Mouse (Mus musculus) cerebellum, adult 2 months (tissue): Measurements from ENCODE around the gene Ganc. TPM values are rescaled to one million over a fixed set of nuclear protein-coding genes. Genes with fewer than 3 reads are reported as not detected.

Experiments
- DNase-seq, 2 experiments: peaks; one replicate each; pipeline ENCODE4 v3.0.0; 2021
- H3K27ac ChIP-seq: fragments of 200-500 bp; 2 replicates; pipeline ENCODE4 v1.5.1; 2012; ENCODE audit warnings: low read length, control low read depth, inconsistent platforms; ENCODE audit not compliant: insufficient read depth
- H3K27me3 ChIP-seq: fragments of 200-500 bp; 2 replicates; pipeline ENCODE4 v1.6.1; 2012; ENCODE audit warnings: inconsistent platforms, mild to moderate bottlenecking, low read length, moderate library complexity; ENCODE audit not compliant: control insufficient read depth, insufficient read depth
- H3K4me1 ChIP-seq: fragments of 200-500 bp; 2 replicates; pipeline ENCODE4 v1.6.1; 2011; ENCODE audit warnings: low read length; ENCODE audit not compliant: control insufficient read depth, insufficient read depth
- H3K4me3 ChIP-seq: fragments of 200-500 bp; replicated peaks from 2 replicates; pipeline ENCODE3; 2011; ENCODE audit warnings: mild to moderate bottlenecking, low read depth, low read length, control low read depth; ENCODE audit not compliant: insufficient read depth
- CTCF ChIP-seq: fragments of 200-500 bp; IDR thresholded peaks from 2 replicates; pipeline ENCODE4 v1.5.1; 2011; ENCODE audit warnings: low read depth, mild to moderate bottlenecking, control low read depth, low read length, moderate library complexity, borderline replicate concordance; ENCODE audit not compliant: insufficient read depth
- POLR2A ChIP-seq: fragments of 200-500 bp; IDR thresholded peaks from 2 replicates; pipeline ENCODE4 v1.6.1; 2011; ENCODE audit warnings: low read length, control low read depth, borderline replicate concordance; ENCODE audit not compliant: insufficient read depth
- WGBS: fragments of 180-500 bp; shearing (Covaris S2); methylation state at CpG from one replicate; pipeline ENCODE4 v1.1.7; 2018; 5-methylcytosine and 5-hydroxymethylcytosine counted together
- polyA plus RNA-seq: library from polyadenylated mRNA; depleted of rRNA; stranded (reverse); fragments of >200 nt; gene quantifications from 2 replicates; pipeline ENCODE4 v1.2.3, GENCODE M21; 2012; rRNA removed

The Ganc gene
- 12.8 and 13.6 TPM in 2 replicates for polyA plus RNA-seq

DNA sequence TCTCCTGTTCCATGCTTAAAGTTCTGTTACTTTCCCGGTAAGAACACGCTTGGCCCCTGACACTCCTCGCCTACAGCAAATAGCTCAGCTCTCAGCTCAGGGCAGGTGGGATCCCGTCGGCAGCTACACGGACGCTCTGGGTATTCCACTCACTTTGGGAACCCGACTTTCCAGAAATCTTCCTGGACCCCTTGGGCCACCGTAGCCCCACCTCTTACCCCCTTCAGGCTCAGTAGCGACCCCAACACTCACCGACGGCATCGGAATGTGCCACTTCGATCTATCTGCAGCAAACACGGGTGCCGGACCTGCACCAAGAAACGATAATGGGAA lies at the start of gene Ganc:
Gene Ganc, plus strand, starts transcription at position 244 of the 333 bp plus-strand sequence.
- no peaks in the 10 kb centered on the region for H3K4me1 ChIP-seq
- no peaks in the 10 kb centered on the region for H3K27me3 ChIP-seq
- DNase-seq, result no peak
- WGBS, result under 1% methylated on average over 17 of the region's 17 CpGs
- H3K27ac ChIP-seq, result peak within 1 kb of the TSS; percentile 89
- TF ChIP-seq CTCF (no peak), POLR2A (no peak)
- H3K4me3 ChIP-seq, result peak within 1 kb of the TSS; percentile 98

DNA sequence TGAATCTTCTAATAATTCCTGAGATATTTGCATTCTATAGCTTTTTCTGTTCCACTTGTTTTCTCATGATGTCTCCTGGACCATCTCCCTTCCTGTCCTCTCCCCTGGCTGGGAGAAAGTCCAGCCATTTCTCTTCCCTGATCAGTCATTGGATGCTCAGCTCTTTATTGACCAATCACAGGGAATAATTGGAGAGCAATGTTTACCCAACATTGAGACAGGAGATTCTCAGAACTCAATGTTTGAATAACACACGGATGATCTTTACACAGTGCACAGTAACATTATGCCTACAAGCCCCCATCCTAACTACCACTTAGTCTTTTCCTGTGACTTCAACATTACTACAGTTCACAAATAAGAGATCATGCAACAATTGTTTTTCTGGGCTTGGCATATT lies 43.3 kb upstream of the Ganc start:
- 87% methylated on average over 1 of the region's 1 CpGs for WGBS

DNA sequence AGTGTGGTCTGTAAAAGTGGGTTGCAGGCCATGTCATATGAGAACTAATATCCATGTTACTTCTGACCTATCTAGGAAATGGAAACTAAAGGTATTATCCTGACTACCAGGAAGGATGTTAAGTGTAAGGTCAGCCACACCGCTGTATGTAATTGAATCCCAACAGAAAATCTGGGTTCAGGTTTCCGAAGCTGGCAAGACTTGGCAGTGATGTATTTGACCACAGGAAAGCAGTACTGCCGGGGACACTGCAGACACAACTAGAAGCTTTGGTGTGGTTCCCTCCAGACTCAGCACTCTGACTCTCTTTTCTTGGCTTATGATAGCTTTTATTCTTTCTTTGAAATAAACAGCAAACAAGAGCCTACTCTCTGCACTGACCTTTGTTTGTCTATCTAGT lies 37.2 kb upstream of the Ganc start:
- no peak for TF ChIP-seq POLR2A
- TF ChIP-seq CTCF, result no peak
- no peak for DNase-seq
- no peaks in the 10 kb centered on the region for H3K27me3 ChIP-seq
- H3K27ac ChIP-seq, result no peak overlapping the region
- WGBS, result 93% methylated on average over 3 of the region's 3 CpGs
- H3K4me3 ChIP-seq, result no peak overlapping the region
- no peaks in the 10 kb centered on the region for H3K4me1 ChIP-seq

More for the DNA sequence above, 43.3 kb upstream of the Ganc start:
- no peak overlapping the region for H3K4me3 ChIP-seq
- TF ChIP-seq POLR2A (no peak), CTCF (no peak)
- H3K27ac ChIP-seq, result no peak overlapping the region
- no peaks in the 10 kb centered on the region for H3K27me3 ChIP-seq
- DNase-seq, result no peak
- H3K4me1 ChIP-seq, result no peaks in the 10 kb centered on the region

DNA sequence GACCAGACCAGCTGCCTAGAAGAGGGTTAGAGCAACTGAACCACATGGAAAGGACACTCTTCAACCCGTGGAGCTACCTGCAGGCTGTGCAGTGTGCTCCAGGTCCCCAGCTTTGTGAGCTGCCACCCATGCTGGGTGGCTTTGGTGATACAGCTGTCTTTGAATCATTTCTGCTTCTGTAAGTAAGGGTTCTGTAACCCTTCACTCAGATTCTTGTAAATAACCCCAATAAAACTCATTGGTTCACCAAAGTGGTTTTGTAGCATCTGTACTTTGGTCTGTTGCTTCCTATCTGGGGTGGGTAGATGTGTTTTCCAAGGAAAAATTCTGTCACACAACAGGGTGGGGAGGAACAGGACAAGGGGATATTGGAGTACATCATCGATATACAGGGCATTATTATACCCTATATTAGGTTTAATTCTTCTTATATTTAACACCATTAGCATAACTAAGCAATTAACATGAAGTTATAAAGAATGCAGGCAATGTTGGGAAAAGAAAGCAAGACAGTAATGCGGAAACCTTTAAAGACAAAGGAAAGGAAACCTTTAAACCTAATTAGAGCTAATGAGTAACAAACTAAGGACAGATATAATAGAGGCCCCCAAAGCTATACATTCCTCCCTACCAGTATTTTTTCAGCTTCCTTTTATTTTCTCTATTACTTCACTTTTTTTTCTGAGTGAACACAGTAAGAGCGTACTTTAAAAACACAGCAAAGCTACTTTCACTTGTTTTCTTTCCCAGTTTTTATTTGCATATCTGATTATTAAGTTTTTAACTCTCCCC lies 36.1 kb upstream of the Ganc start:
- H3K4me3 ChIP-seq, result no peak overlapping the region
- no peak for TF ChIP-seq POLR2A
- no peak for TF ChIP-seq CTCF
- H3K27me3 ChIP-seq, result no peaks in the 10 kb centered on the region
- no peaks in the 10 kb centered on the region for H3K4me1 ChIP-seq
- no peak overlapping the region for H3K27ac ChIP-seq
- no peak for DNase-seq
- WGBS, result 95% methylated on average over 4 of the region's 4 CpGs

DNA sequence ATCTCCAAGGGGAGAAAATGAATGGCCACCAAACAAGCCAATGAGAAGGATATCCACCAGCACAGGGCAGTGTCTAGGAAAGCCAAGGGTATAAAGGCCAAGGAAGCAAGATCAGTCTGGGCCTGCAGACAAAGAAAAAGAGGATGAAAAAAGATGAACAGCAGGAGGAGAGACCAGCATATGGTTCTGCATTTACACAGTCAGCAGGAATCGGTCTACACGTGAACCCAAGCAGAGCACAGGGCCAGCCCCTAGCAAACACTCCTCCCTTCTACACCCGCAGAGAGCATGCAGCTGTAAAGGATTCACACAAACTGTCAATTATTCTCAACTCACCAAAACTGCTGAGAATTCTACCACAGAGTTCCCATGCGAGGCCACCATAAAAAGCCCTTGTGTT lies 29.8 kb upstream of the Ganc start:
- Histone ChIP-seq H3K27me3 (no peaks in the 10 kb centered on the region), H3K27ac (no peak overlapping the region), H3K4me1 (no peaks in the 10 kb centered on the region), H3K4me3 (no peak overlapping the region)
- TF ChIP-seq CTCF (no peak), POLR2A (no peak)
- 18% methylated on average over 4 of the region's 4 CpGs for WGBS
- DNase-seq, result peak; percentile 27 to 58

DNA sequence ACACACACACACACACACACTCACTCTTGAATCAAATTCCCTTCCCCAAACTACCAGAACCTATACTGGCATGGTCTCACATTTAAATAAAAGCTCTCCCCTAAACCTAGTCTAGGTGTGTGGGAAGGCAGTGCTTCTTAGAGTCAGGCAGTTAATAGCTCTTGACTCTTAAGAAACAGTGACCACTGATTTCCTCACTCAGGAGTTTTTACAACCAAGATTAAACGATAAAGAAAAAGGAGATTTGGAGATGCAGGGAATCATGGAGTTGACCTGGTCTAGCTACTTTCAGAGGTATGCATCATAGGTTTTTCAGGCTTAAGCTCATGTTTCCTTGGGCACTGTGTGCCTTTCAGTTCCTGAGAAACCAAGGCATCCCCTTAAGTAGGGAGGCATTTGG lies 17.4 kb upstream of the Ganc start:
- H3K4me3 ChIP-seq, result no peak overlapping the region

DNA sequence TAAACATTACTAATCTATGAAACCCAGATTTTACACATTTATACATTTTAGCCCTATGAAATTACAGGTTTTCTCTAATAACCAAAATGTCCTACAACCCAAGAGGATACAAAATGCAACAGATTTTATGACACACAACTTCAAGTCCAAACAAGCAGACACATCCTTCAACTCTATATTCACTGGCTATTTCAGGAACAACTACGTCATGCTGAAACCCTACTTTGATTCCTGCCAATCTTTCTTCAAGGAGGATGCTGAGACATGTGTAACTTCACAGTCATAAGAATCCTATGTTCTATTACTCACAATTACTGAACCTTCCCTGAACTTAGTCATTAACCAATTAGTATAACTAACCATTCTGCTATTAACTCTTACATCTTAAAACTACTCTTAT lies 16.4 kb upstream of the Ganc start:
- H3K27ac ChIP-seq, result no peak overlapping the region
- DNase-seq, result no peak
- WGBS, result 75% methylated on average over 1 of the region's 1 CpGs
- no peak for TF ChIP-seq POLR2A
- no peaks in the 10 kb centered on the region for H3K27me3 ChIP-seq
- no peaks in the 10 kb centered on the region for H3K4me1 ChIP-seq
- no peak overlapping the region for H3K4me3 ChIP-seq

More for the DNA sequence above, 17.4 kb upstream of the Ganc start:
- TF ChIP-seq CTCF (no peak), POLR2A (no peak)
- DNase-seq, result no peak
- Histone ChIP-seq H3K4me1 (no peaks in the 10 kb centered on the region), H3K27ac (no peak overlapping the region), H3K27me3 (no peaks in the 10 kb centered on the region)
- WGBS, result 88% methylated on average over 1 of the region's 1 CpGs

DNA sequence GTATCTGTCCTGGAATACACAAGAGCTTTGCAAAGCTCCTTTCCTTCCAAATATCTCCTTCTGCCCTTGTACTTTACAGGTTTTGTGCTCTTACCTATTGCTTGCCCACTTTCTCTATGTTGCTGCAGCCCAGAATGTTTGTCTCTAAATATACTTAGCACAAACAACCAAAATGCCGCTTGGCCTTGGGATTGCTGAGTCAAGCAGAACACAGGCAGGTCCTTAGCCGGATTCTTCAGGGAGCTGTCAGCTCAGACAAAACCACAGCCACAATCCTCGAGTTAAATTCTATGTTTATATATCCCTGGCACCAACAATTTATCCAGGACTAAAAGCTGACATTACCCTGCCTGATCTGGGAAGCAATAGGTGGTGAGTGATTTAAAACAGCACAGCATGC lies 14.3 kb upstream of the Ganc start:
- WGBS, result 88% methylated on average over 3 of the region's 3 CpGs

More for the DNA sequence above, 14.3 kb upstream of the Ganc start:
- Histone ChIP-seq H3K4me1 (no peaks in the 10 kb centered on the region), H3K27me3 (no peaks in the 10 kb centered on the region), H3K27ac (no peak overlapping the region), H3K4me3 (no peak overlapping the region)
- DNase-seq, result no peak
- TF ChIP-seq POLR2A, result no peak
- TF ChIP-seq CTCF, result no peak
